Mouse (Mus musculus) erythroid progenitor cell, adult 5-6 weeks (primary cell): Measurements from ENCODE around the gene Gfpt1. TPM values are rescaled to one million over a fixed set of nuclear protein-coding genes. Genes with fewer than 3 reads are reported as not detected.
"Not testable (repeated sequence)": the region's sequence is repeated elsewhere in the genome, so short reads cannot be mapped to it uniquely, and the experiment has no call there.

ENCODE experiments used
- ATAC-seq: replicated peaks from 2 replicates; pipeline ENCODE4 v1.8.0; 2016; ENCODE audit warnings: moderate number of reproducible peaks, mild to moderate bottlenecking, moderate TSS enrichment, inconsistent platforms; ENCODE audit not compliant: poor library complexity, low FRiP score, severe bottlenecking
- total RNA-seq, 2 experiments: library from RNA; stranded (forward) in 1 of 2; stranded (reverse) in 1 of 2; fragments of 150-400 nt in 1 of 2; fragments of 186-747, 209-891 nt in 1 of 2; gene quantifications; 2 replicates each; pipeline versions ENCODE4 v1.2.3 to v1.2.4; 2015 to 2017; ENCODE audit warnings: low replicate concordance in 2 of 2

The Gfpt1 gene
- total RNA-seq, 2 experiments from 2014 or later = 4.8 to 11.7 TPM

GRCm38 (mm10) chr6:87093631-87094030, 51.0 kb downstream of the Gfpt1 start:
- not testable (repeated sequence) for ATAC-seq

GRCm38 (mm10) chr6:87099261-87099660, 56.6 kb downstream of the Gfpt1 start:
- ATAC-seq = no peak

- no peak for ATAC-seq
Measured at GRCm38 (mm10) chr6:87099671-87100296, 57.1 kb downstream of the Gfpt1 start.

GRCm38 (mm10) chr6:87100297-87101020, 57.8 kb downstream of the Gfpt1 start:
- no peak for ATAC-seq

- peak; percentile 69 for ATAC-seq
Measured at GRCm38 (mm10) chr6:87101281-87101954, 58.8 kb downstream of the Gfpt1 start.

- ATAC-seq = no peak
Measured at GRCm38 (mm10) chr6:87101955-87102353, 59.3 kb downstream of the Gfpt1 start.

GRCm38 (mm10) chr6:87102421-87102911, 59.8 kb downstream of the Gfpt1 start:
- no peak for ATAC-seq

GRCm38 (mm10) chr6:87103314-87103713, 60.7 kb downstream of the Gfpt1 start:
- no peak for ATAC-seq

GRCm38 (mm10) chr6:87104123-87104796, 61.6 kb downstream of the Gfpt1 start, which contains the start of gene D6Ertd527e:
Gene D6Ertd527e (plus strand): TSS chr6:87104746.
- no peak for ATAC-seq

GRCm38 (mm10) chr6:87111493-87111892, 68.8 kb downstream of the Gfpt1 start:
- ATAC-seq = no peak

- ATAC-seq = no peak
Measured at GRCm38 (mm10) chr6:87112125-87112524, 69.5 kb downstream of the Gfpt1 start.

GRCm38 (mm10) chr6:87115981-87116380, 73.3 kb downstream of the Gfpt1 start:
- ATAC-seq = no peak

GRCm38 (mm10) chr6:87116596-87116995, 74.0 kb downstream of the Gfpt1 start:
- no peak for ATAC-seq

- ATAC-seq = no peak
Measured at GRCm38 (mm10) chr6:87119066-87119837, 76.6 kb downstream of the Gfpt1 start.

GRCm38 (mm10) chr6:87119975-87120374, 77.3 kb downstream of the Gfpt1 start:
- no peak for ATAC-seq

GRCm38 (mm10) chr6:87120661-87121060, 78.0 kb downstream of the Gfpt1 start:
- no peak for ATAC-seq

GRCm38 (mm10) chr6:87121961-87122360, 79.3 kb downstream of the Gfpt1 start:
- no peak for ATAC-seq

GRCm38 (mm10) chr6:87123406-87123805, 80.8 kb downstream of the Gfpt1 start:
- ATAC-seq = no peak

GRCm38 (mm10) chr6:87123973-87124372, 81.3 kb downstream of the Gfpt1 start:
- ATAC-seq = no peak
